Mouse (Mus musculus) myocyte (in vitro differentiated cells): ENCODE measurements at regions not wholly inside any gene's neighbourhood (a gene's known extent, or its start where the extent isn't known, plus 50 kb on each side); places are given as distances from the start of the nearest gene placed in this dataset.

ENCODE experiments used
- H3K27me3 ChIP-seq: one replicate; pipeline ENCODE4 v1.6.1; 2011; ENCODE audit not compliant: control insufficient read depth, insufficient read depth, insufficient read length
- H3K36me3 ChIP-seq: one replicate; pipeline ENCODE4 v1.6.1; 2011; ENCODE audit not compliant: control insufficient read depth, insufficient read depth
- H3K4me2 ChIP-seq: one replicate; pipeline ENCODE4 v1.6.1; 2011; ENCODE audit warnings: low read depth, control low read depth
- H3K4me3 ChIP-seq: one replicate; pipeline ENCODE4 v1.5.1; 2011; ENCODE audit warnings: mild to moderate bottlenecking, control low read depth, moderate library complexity
- H3K79me2 ChIP-seq: one replicate; pipeline ENCODE4 v1.6.1; 2011; ENCODE audit not compliant: control insufficient read depth, insufficient read depth
- H3ac ChIP-seq: one replicate; pipeline ENCODE4 v1.6.1; 2011; ENCODE audit not compliant: control insufficient read depth, insufficient read length
- CEBPB ChIP-seq: IDR thresholded peaks from 2 replicates; pipeline ENCODE4 v1.6.1; 2011; ENCODE audit warnings: mild to moderate bottlenecking, moderate library complexity; ENCODE audit not compliant: poor library complexity, insufficient read depth, severe bottlenecking
- E2F4 ChIP-seq: IDR thresholded peaks from one replicate; pipeline ENCODE4 v1.6.1; 2011; ENCODE audit warnings: mild to moderate bottlenecking, control low read depth, moderate library complexity; ENCODE audit not compliant: insufficient read depth
- MAX ChIP-seq: IDR thresholded peaks from one replicate; pipeline ENCODE4 v1.6.1; 2011; ENCODE audit warnings: low read depth, mild to moderate bottlenecking, control low read depth
- MYOD1 ChIP-seq, 3 experiments: IDR thresholded peaks; one replicate each; pipeline ENCODE4 v1.6.1; 2011; ENCODE audit warnings: control low read depth in 2 of 3, low read depth in 2 of 3, mild to moderate bottlenecking in 2 of 3, moderate library complexity in 1 of 3; ENCODE audit not compliant: insufficient read length in 2 of 3, control insufficient read depth in 1 of 3
- MYOG ChIP-seq, 3 experiments: IDR thresholded peaks; one replicate each; pipeline ENCODE4 v1.6.1; 2011; ENCODE audit warnings: control low read depth in 2 of 3, low read depth in 2 of 3, mild to moderate bottlenecking in 2 of 3; ENCODE audit not compliant: insufficient read length in 2 of 3, control insufficient read depth in 1 of 3, insufficient read depth in 1 of 3
- POLR2A ChIP-seq: IDR thresholded peaks from one replicate; pipeline ENCODE4 v1.6.1; 2011; ENCODE audit warnings: low read depth, mild to moderate bottlenecking, control low read depth, moderate library complexity; ENCODE audit not compliant: insufficient read length
- POLR2AphosphoS2 ChIP-seq: IDR thresholded peaks from one replicate; pipeline ENCODE4 v1.6.1; 2011; ENCODE audit warnings: low read depth, control low read depth; ENCODE audit not compliant: insufficient read length
- REST ChIP-seq: IDR thresholded peaks from one replicate; pipeline ENCODE4 v1.6.1; 2011; ENCODE audit warnings: mild to moderate bottlenecking, control low read depth, moderate library complexity; ENCODE audit not compliant: insufficient read depth, insufficient read length
- SRF ChIP-seq: IDR thresholded peaks from one replicate; pipeline ENCODE4 v1.6.1; 2011; ENCODE audit warnings: low read depth; ENCODE audit not compliant: control insufficient read depth, insufficient read length
- TCF12 ChIP-seq: IDR thresholded peaks from one replicate; pipeline ENCODE4 v1.6.1; 2011; ENCODE audit warnings: mild to moderate bottlenecking, control low read depth; ENCODE audit not compliant: poor library complexity, insufficient read depth, severe bottlenecking
- TCF3 ChIP-seq: IDR thresholded peaks from one replicate; pipeline ENCODE4 v1.6.1; 2011; ENCODE audit warnings: low read depth, control low read depth; ENCODE audit not compliant: insufficient read length
- USF1 ChIP-seq: IDR thresholded peaks from one replicate; pipeline ENCODE4 v1.6.1; 2011; ENCODE audit warnings: low read depth, mild to moderate bottlenecking, control low read depth, moderate library complexity

GRCm38 (mm10) chr17:59179018-59179417, 165.8 kb upstream of the Nudt12 start:
- Histone ChIP-seq H3K36me3 (no peaks in the 10 kb centered on the region), H3ac (no peak overlapping the region), H3K4me3 (no peak overlapping the region), H3K27me3 (no peaks in the 10 kb centered on the region), H3K4me2 (no peak overlapping the region), H3K79me2 (no peaks in the 10 kb centered on the region)
- no peak for TF ChIP-seq MYOG (IDR thresholded peaks at IDR 0.05; ENCODE audit: control insufficient read depth in 1 of 3, insufficient read depth in 1 of 3, insufficient read length in 2 of 3, low read depth in 2 of 3)
- no peak for TF ChIP-seq REST
- TF ChIP-seq E2F4 = no peak
- no peak for TF ChIP-seq MAX
- no peak for TF ChIP-seq SRF
- no peak for TF ChIP-seq TCF12
- no peak for TF ChIP-seq POLR2AphosphoS2
- no peak for TF ChIP-seq USF1
- TF ChIP-seq CEBPB = no peak
- TF ChIP-seq TCF3 = no peak
- no peak for TF ChIP-seq MYOD1 (IDR thresholded peaks at IDR 0.05; ENCODE audit: control insufficient read depth in 1 of 3, insufficient read length in 2 of 3, low read depth in 2 of 3)
- TF ChIP-seq POLR2A = no peak

GRCm38 (mm10) chr17:59156345-59156744, 143.2 kb upstream of the Nudt12 start:
- Histone ChIP-seq H3K79me2 (no peaks in the 10 kb centered on the region), H3K4me3 (no peak overlapping the region), H3K27me3 (no peaks in the 10 kb centered on the region), H3ac (no peak overlapping the region), H3K36me3 (no peaks in the 10 kb centered on the region), H3K4me2 (no peak overlapping the region)
- TF ChIP-seq TCF3 (no peak), REST (no peak), TCF12 (no peak), SRF (no peak), E2F4 (no peak), MYOD1 (IDR thresholded peaks at IDR 0.05; ENCODE audit: control insufficient read depth in 1 of 3, insufficient read length in 2 of 3, low read depth in 2 of 3) (no peak), POLR2AphosphoS2 (no peak), MYOG (IDR thresholded peaks at IDR 0.05; ENCODE audit: control insufficient read depth in 1 of 3, insufficient read depth in 1 of 3, insufficient read length in 2 of 3, low read depth in 2 of 3) (no peak), USF1 (no peak), MAX (no peak), POLR2A (no peak), CEBPB (no peak)

- H3K4me2 ChIP-seq = no peak overlapping the region
- TF ChIP-seq MYOD1 (IDR thresholded peaks at IDR 0.05; ENCODE audit: control insufficient read depth in 1 of 3, insufficient read length in 2 of 3, low read depth in 2 of 3) = no peak
- no peak for TF ChIP-seq CEBPB
- TF ChIP-seq TCF12 = no peak
- TF ChIP-seq E2F4 = no peak
- no peak for TF ChIP-seq USF1
- TF ChIP-seq TCF3 = no peak
- no peak for TF ChIP-seq SRF
- TF ChIP-seq MYOG (IDR thresholded peaks at IDR 0.05; ENCODE audit: control insufficient read depth in 1 of 3, insufficient read depth in 1 of 3, insufficient read length in 2 of 3, low read depth in 2 of 3) = no peak
- TF ChIP-seq REST = no peak
- no peak for TF ChIP-seq POLR2A
- TF ChIP-seq MAX = no peak
- no peak for TF ChIP-seq POLR2AphosphoS2
- H3K36me3 ChIP-seq = no peaks in the 10 kb centered on the region
- no peaks in the 10 kb centered on the region for H3K27me3 ChIP-seq
- no peaks in the 10 kb centered on the region for H3K79me2 ChIP-seq
- H3ac ChIP-seq = no peak overlapping the region
- H3K4me3 ChIP-seq = no peak overlapping the region
Measured at GRCm38 (mm10) chr17:59143760-59144157, 130.6 kb upstream of the Nudt12 start.

GRCm38 (mm10) chr17:59142995-59143759, 130.0 kb upstream of the Nudt12 start:
- Histone ChIP-seq H3ac (no peak overlapping the region), H3K4me2 (no peak overlapping the region), H3K79me2 (no peaks in the 10 kb centered on the region), H3K27me3 (no peaks in the 10 kb centered on the region), H3K4me3 (no peak overlapping the region), H3K36me3 (no peaks in the 10 kb centered on the region)
- TF ChIP-seq SRF (no peak), USF1 (no peak), POLR2A (no peak), MAX (no peak), MYOD1 (IDR thresholded peaks at IDR 0.05; ENCODE audit: control insufficient read depth in 1 of 3, insufficient read length in 2 of 3, low read depth in 2 of 3) (no peak), REST (no peak), TCF12 (no peak), CEBPB (no peak), MYOG (IDR thresholded peaks at IDR 0.05; ENCODE audit: control insufficient read depth in 1 of 3, insufficient read depth in 1 of 3, insufficient read length in 2 of 3, low read depth in 2 of 3) (no peak), POLR2AphosphoS2 (no peak), E2F4 (no peak), TCF3 (no peak)

GRCm38 (mm10) chr17:59138791-59139190, 125.6 kb upstream of the Nudt12 start:
- TF ChIP-seq CEBPB (no peak), MYOG (IDR thresholded peaks at IDR 0.05; ENCODE audit: control insufficient read depth in 1 of 3, insufficient read depth in 1 of 3, insufficient read length in 2 of 3, low read depth in 2 of 3) (no peak), TCF3 (no peak), TCF12 (no peak), POLR2A (no peak), SRF (no peak)
- no peak overlapping the region for H3ac ChIP-seq
- H3K36me3 ChIP-seq = no peaks in the 10 kb centered on the region
- H3K79me2 ChIP-seq = no peaks in the 10 kb centered on the region
- no peaks in the 10 kb centered on the region for H3K27me3 ChIP-seq
- no peak overlapping the region for H3K4me3 ChIP-seq
- H3K4me2 ChIP-seq = no peak overlapping the region
